Mouse (Mus musculus): ENCODE data around the gene Tesk1. TPM values are rescaled to one million over a fixed set of nuclear protein-coding genes. Genes with fewer than 3 reads are reported as not detected.

Gene Tesk1
- polyA plus RNA-seq, 1 experiment from 2014 or later: 0.15 TPM

DNA sequence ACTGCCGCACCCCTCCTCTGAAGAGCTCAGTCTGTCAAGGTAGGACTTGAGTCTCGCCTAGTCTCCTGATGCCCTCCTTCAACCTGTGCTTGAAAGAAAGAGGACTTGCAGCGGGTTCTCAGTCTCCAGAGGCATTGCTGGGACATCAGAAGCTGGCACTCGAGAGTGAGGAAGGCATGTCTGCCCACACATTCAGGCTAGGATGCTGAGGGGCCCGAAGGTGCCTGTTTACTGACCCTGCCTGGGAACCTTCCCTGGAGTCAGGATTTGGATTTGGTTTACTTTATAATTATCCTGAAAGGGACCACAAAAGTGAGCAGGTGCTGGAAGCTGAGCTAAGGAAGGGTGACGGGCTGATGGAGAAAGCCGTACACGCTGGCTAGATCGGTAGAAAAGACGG is 40.3 kb upstream of the Tesk1 start:
- WGBS (ENCODE audit: insufficient replicate concordance): 62% methylated on average over 10 of the region's 10 CpGs
- Histone ChIP-seq H3K4me2 (ENCODE audit: low read depth, low read length) (no peak overlapping the region), H3K4me3 (ENCODE audit: low read depth, low read length) (no peak overlapping the region)

DNA sequence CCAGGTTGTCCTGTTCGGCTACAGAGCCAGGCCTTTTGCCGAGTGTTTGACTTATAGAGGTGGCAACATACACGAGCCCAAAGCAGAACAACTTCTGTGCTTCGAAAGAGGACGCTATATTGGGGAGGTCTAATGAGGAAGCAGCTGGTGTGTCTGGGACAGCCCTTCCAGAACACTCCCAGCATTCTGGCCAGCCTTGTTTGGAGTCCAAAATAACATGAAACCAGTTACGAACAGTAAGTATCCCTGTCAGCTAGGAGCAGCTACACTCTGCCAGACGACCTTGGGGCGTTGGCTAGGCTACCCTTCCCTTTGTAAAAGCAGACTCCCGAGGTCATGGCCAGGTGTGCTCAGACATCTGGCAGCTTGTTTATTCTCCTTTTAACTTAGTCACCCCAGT is 39.5 kb upstream of the Tesk1 start:
- Histone ChIP-seq H3K4me2 (ENCODE audit: low read depth, low read length) (no peak overlapping the region), H3K27ac (ENCODE audit: low read length) (no peak overlapping the region), H3K9me3 (replicated peaks; ENCODE audit: control insufficient read depth, low read length) (no peaks in the 10 kb centered on the region), H3K4me3 (ENCODE audit: low read depth, low read length) (no peak overlapping the region), H3K4me1 (ENCODE audit: control insufficient read depth, low read depth, low read length) (no peaks in the 10 kb centered on the region), H3K36me3 (ENCODE audit: control insufficient read depth, insufficient read depth) (no peaks in the 10 kb centered on the region), H3K27me3 (ENCODE audit: control insufficient read depth, insufficient read depth, low read depth, low read length) (peaks cover 6% of the 10 kb centered on the region), H3K9ac (ENCODE audit: low read depth, low read length) (no peak overlapping the region)
- ATAC-seq (ENCODE audit: low read depth): no peak
- WGBS (ENCODE audit: insufficient replicate concordance): 45% methylated on average over 9 of the region's 9 CpGs

More for the DNA sequence above, 40.3 kb upstream of the Tesk1 start:
- H3K27me3 ChIP-seq (ENCODE audit: control insufficient read depth, insufficient read depth, low read depth, low read length): peaks cover 2% of the 10 kb centered on the region
- H3K4me1 ChIP-seq (ENCODE audit: control insufficient read depth, low read depth, low read length): no peaks in the 10 kb centered on the region
- H3K36me3 ChIP-seq (ENCODE audit: control insufficient read depth, insufficient read depth): no peaks in the 10 kb centered on the region
- no peak overlapping the region for H3K9ac ChIP-seq (ENCODE audit: low read depth, low read length)
- no peaks in the 10 kb centered on the region for H3K9me3 ChIP-seq (replicated peaks; ENCODE audit: control insufficient read depth, low read length)
- H3K27ac ChIP-seq (ENCODE audit: low read length): no peak overlapping the region
- ATAC-seq (ENCODE audit: low read depth): no peak

DNA sequence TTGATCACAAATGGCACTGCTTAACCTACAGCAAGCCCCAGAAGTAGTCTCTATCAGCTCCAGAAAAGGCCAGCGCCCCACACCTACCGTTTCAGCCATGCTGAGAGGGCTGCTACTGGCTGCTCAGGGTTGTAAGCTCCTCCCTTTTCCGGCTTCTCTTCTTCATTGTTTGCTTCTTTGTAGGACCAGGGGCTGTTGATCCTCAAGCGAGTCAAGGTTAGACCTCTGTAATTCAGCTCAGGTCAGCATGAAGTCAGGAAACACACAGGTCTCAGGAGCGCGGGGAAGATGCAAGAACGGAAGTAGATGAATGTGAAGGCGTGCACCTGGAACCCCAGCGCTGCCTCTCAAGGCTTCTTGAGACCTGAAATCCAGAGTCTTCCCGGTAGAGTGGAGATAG is 37.0 kb upstream of the Tesk1 start:
- WGBS (ENCODE audit: insufficient replicate concordance): 73% methylated on average over 10 of the region's 10 CpGs

DNA sequence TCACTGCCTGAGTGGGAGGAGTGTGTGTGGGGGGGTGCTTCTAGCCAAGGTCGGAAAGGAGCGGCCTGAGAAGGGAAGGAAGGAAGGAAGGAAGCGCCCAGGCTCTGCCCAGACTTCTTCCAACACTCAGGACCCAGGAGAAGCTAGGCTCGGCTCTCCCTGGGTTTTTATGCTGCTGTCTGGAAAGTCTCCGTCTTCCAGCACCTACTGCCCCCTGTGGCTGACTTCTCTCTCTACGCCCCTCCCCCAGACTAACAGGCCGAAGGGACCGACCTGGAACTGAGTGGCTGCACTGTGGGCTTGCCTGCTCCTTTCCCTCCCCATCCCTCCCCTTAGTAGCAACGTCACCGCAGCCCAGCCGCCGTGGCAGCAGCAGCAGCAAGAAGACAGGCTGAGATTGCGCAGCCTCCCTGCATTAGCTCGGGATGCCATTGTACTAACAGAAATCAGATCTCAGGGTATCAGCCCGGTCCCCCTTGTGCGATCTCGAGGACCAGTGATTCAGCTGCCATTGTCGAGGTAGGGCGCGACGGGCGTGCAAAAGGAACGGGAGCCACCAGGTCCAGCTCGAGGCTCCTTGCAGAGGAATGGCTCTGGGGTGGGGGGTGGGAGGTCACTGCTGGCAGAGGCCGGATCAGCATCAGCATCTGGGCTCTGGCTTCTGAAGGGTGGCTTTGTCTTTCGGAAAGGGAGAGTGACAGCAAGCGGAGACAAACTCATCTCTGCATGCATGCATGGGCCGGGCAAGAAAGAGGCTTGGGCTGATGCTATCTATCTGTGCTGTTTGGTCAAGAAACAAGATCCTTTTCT is 35.4 kb upstream of the Tesk1 start:
- ATAC-seq (ENCODE audit: low read depth): peak; percentile 77
- Histone ChIP-seq H3K27ac (ENCODE audit: low read length) (no peak overlapping the region), H3K9ac (ENCODE audit: low read depth, low read length) (no peak overlapping the region), H3K4me1 (ENCODE audit: control insufficient read depth, low read depth, low read length) (no peaks in the 10 kb centered on the region), H3K36me3 (ENCODE audit: control insufficient read depth, insufficient read depth) (no peaks in the 10 kb centered on the region), H3K4me3 (ENCODE audit: low read depth, low read length) (peak overlapping the region; percentile 6; the same call in 1 of the 2 replicates), H3K4me2 (ENCODE audit: low read depth, low read length) (peak overlapping the region; percentile 17; the same call in 1 of the 2 replicates), H3K9me3 (replicated peaks; ENCODE audit: control insufficient read depth, low read length) (no peaks in the 10 kb centered on the region), H3K27me3 (ENCODE audit: control insufficient read depth, insufficient read depth, low read depth, low read length) (peaks cover 7% of the 10 kb centered on the region)
- WGBS (ENCODE audit: insufficient replicate concordance): 4% methylated on average over 28 of the region's 28 CpGs

More for the DNA sequence above, 37.0 kb upstream of the Tesk1 start:
- Histone ChIP-seq H3K9ac (ENCODE audit: low read depth, low read length) (no peak overlapping the region), H3K36me3 (ENCODE audit: control insufficient read depth, insufficient read depth) (no peaks in the 10 kb centered on the region), H3K9me3 (replicated peaks; ENCODE audit: control insufficient read depth, low read length) (no peaks in the 10 kb centered on the region), H3K4me1 (ENCODE audit: control insufficient read depth, low read depth, low read length) (no peaks in the 10 kb centered on the region), H3K4me3 (ENCODE audit: low read depth, low read length) (no peak overlapping the region), H3K4me2 (ENCODE audit: low read depth, low read length) (no peak overlapping the region), H3K27me3 (ENCODE audit: control insufficient read depth, insufficient read depth, low read depth, low read length) (peaks cover 7% of the 10 kb centered on the region), H3K27ac (ENCODE audit: low read length) (no peak overlapping the region)
- no peak for ATAC-seq (ENCODE audit: low read depth)

DNA sequence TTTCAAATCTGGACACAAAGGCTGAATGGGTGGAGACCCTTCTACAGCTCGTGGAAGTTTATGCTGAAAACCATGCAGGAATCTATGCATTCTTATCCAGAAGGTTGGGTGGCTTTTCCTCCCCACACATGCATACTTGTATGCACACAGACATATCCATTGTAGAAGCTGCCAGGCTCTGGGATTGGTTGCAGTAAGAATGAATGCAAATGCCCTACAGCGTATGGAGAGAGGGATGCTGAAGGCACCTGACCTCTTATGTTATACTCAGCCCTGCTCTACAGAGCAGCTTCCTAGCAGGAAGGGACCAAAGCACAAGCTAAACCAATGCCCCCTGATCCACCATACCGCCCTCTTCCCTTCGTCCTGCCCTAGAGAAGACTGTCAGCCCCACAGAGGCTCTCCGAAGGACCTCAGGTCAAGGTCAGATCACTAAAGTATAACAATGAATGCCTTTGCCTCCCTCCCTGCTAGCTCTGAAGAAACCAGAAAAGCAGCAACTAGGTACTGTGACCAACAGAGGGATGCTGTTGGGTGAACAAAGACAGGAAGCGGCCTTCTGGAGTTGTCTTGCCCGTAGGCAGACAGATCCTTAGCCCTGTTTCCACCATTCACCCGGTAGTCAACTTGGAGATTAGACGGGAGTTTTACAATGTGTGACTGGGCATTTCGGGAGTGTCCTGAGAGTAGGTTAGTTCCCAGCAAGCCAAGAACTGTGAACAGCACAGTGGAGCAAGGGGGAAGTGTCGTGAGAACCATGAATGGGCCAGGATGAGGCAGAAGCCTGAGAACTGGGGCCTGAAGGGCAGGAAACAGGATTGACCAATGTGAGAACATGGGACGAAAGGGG is 34.4 kb upstream of the Tesk1 start:
- H3K4me2 ChIP-seq (ENCODE audit: low read depth, low read length): peak overlapping the region; percentile 17; the same call in 1 of the 2 replicates
- WGBS (ENCODE audit: insufficient replicate concordance): 58% methylated on average over 12 of the region's 12 CpGs
- H3K27me3 ChIP-seq (ENCODE audit: control insufficient read depth, insufficient read depth, low read depth, low read length): peaks cover 7% of the 10 kb centered on the region
- no peaks in the 10 kb centered on the region for H3K9me3 ChIP-seq (replicated peaks; ENCODE audit: control insufficient read depth, low read length)
- H3K36me3 ChIP-seq (ENCODE audit: control insufficient read depth, insufficient read depth): no peaks in the 10 kb centered on the region
- H3K4me1 ChIP-seq (ENCODE audit: control insufficient read depth, low read depth, low read length): no peaks in the 10 kb centered on the region
- ATAC-seq (ENCODE audit: low read depth): no peak
- no peak overlapping the region for H3K4me3 ChIP-seq (ENCODE audit: low read depth, low read length)
- H3K27ac ChIP-seq (ENCODE audit: low read length): no peak overlapping the region
- no peak overlapping the region for H3K9ac ChIP-seq (ENCODE audit: low read depth, low read length)

DNA sequence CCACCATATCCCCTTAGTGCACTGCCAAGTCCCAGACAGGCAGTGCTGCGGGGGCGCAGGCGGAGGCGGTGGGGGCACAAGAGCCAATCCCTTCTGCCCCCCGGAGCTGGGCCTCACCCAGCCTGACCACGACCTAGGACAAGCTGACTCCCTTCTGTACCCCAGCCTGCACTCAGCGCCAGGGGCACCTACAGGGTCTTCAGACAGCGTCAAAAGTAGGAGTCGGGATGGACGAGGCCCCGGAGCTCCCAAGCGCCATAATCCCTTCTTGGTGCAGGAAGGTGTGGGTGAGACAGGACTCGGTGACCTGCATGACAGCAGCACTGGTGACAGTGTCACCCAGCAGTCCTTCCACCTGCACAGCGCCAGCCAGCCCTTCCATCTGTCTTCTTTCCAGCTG is 27.0 kb upstream of the Tesk1 start:
- H3K36me3 ChIP-seq (ENCODE audit: control insufficient read depth, insufficient read depth): no peaks in the 10 kb centered on the region; the same call in none of the 2 replicates
- H3K27me3 ChIP-seq (ENCODE audit: control insufficient read depth, insufficient read depth, low read depth, low read length): no peaks in the 10 kb centered on the region
- H3K27ac ChIP-seq (ENCODE audit: low read length): no peak overlapping the region
- H3K4me3 ChIP-seq (ENCODE audit: low read depth, low read length): no peak overlapping the region
- no peaks in the 10 kb centered on the region for H3K4me1 ChIP-seq (ENCODE audit: control insufficient read depth, low read depth, low read length)
- no peak overlapping the region for H3K9ac ChIP-seq (ENCODE audit: low read depth, low read length)
- H3K4me2 ChIP-seq (ENCODE audit: low read depth, low read length): no peak overlapping the region
- WGBS (ENCODE audit: insufficient replicate concordance): 77% methylated on average over 14 of the region's 14 CpGs
- H3K9me3 ChIP-seq (replicated peaks; ENCODE audit: control insufficient read depth, low read length): no peaks in the 10 kb centered on the region
- ATAC-seq (ENCODE audit: low read depth): no peak

DNA sequence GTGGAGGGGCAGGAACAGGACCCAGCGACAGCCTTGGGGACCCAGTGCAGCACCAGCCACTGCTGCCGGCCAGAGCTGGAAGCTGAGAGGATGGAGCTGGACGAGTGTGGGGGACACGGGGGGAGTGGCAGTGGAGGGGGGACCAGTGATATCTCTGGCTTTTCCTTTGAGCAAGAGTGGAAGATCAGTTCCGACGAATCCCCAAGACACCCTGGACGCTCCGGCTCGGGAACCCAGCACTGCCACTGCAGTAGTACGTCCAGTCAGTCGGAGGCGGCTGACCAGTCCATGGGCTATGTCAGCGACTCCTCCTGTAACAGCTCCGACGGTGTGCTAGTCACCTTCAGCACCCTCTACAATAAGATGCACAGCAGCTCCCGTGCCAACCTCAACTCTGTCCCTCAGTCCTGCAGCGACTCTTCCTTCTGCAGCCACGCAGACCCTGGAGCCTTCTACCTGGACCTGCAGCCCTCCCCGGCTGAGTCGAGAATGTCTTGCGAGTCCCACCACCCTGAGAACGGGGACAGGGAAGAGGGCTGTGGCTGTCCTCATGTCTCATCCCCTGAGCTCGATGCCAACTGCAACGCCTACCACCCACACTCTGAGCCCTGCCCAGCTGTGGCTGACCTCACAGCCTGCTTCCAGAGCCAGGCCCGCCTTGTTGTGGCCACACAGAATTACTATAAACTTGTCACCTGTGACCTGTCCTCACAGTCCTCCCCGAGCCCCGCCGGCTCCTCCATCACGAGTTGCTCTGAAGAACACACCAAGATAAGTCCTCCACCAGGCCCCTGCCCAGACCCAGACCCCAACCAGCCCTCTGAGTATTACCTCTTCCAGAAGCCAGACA is 26.3 kb upstream of the Tesk1 start:
- H3K4me3 ChIP-seq (ENCODE audit: low read depth, low read length): no peak overlapping the region
- H3K4me1 ChIP-seq (ENCODE audit: control insufficient read depth, low read depth, low read length): no peaks in the 10 kb centered on the region
- no peaks in the 10 kb centered on the region for H3K27me3 ChIP-seq (ENCODE audit: control insufficient read depth, insufficient read depth, low read depth, low read length)
- WGBS (ENCODE audit: insufficient replicate concordance): 78% methylated on average over 29 of the region's 29 CpGs
- H3K9ac ChIP-seq (ENCODE audit: low read depth, low read length): no peak overlapping the region
- H3K27ac ChIP-seq (ENCODE audit: low read length): no peak overlapping the region
- no peak for ATAC-seq (ENCODE audit: low read depth)
- H3K4me2 ChIP-seq (ENCODE audit: low read depth, low read length): no peak overlapping the region
- no peaks in the 10 kb centered on the region; the same call in none of the 2 replicates for H3K36me3 ChIP-seq (ENCODE audit: control insufficient read depth, insufficient read depth)
- H3K9me3 ChIP-seq (replicated peaks; ENCODE audit: control insufficient read depth, low read length): no peaks in the 10 kb centered on the region

DNA sequence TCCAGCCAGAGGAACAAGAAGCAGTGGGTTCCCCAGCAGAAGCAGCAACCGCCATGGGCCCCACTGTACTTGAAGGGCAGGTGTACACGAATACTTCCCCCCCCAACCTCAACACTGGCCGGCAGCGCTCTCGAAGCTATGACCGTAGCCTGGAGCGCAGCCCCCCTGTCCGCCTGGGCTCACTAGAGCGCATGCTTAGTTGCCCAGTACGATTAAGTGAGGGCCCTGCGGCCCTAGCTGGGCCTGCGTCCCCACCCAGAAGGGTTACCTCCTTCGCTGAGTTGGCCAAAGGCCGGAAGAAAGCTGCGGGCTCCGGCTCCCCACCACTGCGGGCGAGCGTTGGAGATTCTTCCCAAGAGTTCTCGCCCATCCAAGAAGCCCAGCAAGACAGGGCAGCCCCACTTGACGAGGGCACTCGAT is 25.7 kb upstream of the Tesk1 start:
- no peak overlapping the region for H3K4me3 ChIP-seq (ENCODE audit: low read depth, low read length)
- no peaks in the 10 kb centered on the region for H3K27me3 ChIP-seq (ENCODE audit: control insufficient read depth, insufficient read depth, low read depth, low read length)
- no peaks in the 10 kb centered on the region for H3K4me1 ChIP-seq (ENCODE audit: control insufficient read depth, low read depth, low read length)
- 82% methylated on average over 22 of the region's 22 CpGs for WGBS (ENCODE audit: insufficient replicate concordance)
- no peak overlapping the region for H3K4me2 ChIP-seq (ENCODE audit: low read depth, low read length)
- no peaks in the 10 kb centered on the region; the same call in none of the 2 replicates for H3K36me3 ChIP-seq (ENCODE audit: control insufficient read depth, insufficient read depth)
- no peak overlapping the region for H3K27ac ChIP-seq (ENCODE audit: low read length)
- no peak overlapping the region for H3K9ac ChIP-seq (ENCODE audit: low read depth, low read length)
- no peaks in the 10 kb centered on the region for H3K9me3 ChIP-seq (replicated peaks; ENCODE audit: control insufficient read depth, low read length)
- ATAC-seq (ENCODE audit: low read depth): no peak

Measured in liver, embryonic 16.5 days (tissue).